Mouse (Mus musculus): ENCODE measurements around the gene Slamf8. TPM values are rescaled to one million over a fixed set of nuclear protein-coding genes. Genes with fewer than 3 reads are reported as not detected.

Gene Slamf8
- polyA plus RNA-seq, 1 experiment from 2014 or later, result not detected

DNA sequence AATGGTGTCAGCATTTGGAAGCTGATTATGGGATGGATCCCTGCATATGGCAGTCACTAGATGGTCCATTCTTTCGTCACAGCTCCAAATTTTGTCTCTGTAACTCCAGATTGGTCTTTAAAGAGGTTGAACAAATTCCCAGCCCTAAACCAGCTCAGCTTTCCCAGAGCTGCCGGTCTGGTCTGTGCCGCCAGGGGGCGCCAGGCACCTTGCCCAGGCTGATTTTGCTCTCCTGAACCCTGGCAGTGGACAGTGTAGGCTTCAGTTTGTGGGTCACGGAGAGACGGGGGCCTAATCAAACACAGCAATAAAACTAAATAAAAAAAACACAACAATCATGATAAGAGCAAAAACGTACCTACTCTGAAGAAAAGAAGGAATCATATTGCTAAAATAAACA lies 28.9 kb upstream of the Slamf8 start:
- Histone ChIP-seq H3K9ac (replicated peaks) (no peak overlapping the region), H3K4me1 (peaks cover 12% of the 10 kb centered on the region), H3K36me3 (no peaks in the 10 kb centered on the region), H3K4me2 (replicated peaks) (no peak overlapping the region), H3K4me3 (no peak overlapping the region), H3K27me3 (no peaks in the 10 kb centered on the region), H3K27ac (replicated peaks) (no peak overlapping the region), H3K9me3 (no peaks in the 10 kb centered on the region)
- 17% methylated on average over 7 of the region's 7 CpGs for WGBS
- no peak for ATAC-seq (replicated peaks)

DNA sequence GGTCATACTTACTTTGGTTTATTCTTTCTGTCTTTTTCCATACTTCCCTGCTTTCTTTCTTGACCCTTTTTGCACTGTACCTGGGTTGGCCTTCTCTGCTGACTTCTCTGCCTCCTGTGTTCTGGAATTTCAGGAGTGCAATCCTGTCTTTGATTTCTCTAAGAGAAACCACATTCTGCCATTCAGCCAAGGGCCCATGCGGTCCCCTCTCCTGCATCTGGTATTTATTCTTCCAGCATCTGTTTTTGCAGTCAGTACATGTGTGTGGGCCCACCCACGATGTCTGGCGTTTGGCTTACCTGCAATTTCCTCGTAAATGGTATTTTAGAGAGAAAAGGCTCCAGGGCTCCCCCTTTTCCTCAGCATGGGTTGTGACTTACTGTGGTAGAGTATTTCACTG lies 27.8 kb upstream of the Slamf8 start:
- Histone ChIP-seq H3K27ac (replicated peaks) (no peak overlapping the region), H3K27me3 (no peaks in the 10 kb centered on the region), H3K4me2 (replicated peaks) (no peak overlapping the region), H3K4me1 (peaks cover 12% of the 10 kb centered on the region), H3K9ac (replicated peaks) (no peak overlapping the region), H3K4me3 (no peak overlapping the region), H3K9me3 (no peaks in the 10 kb centered on the region), H3K36me3 (no peaks in the 10 kb centered on the region)
- no peak for ATAC-seq (replicated peaks)
- 83% methylated on average over 4 of the region's 4 CpGs for WGBS

DNA sequence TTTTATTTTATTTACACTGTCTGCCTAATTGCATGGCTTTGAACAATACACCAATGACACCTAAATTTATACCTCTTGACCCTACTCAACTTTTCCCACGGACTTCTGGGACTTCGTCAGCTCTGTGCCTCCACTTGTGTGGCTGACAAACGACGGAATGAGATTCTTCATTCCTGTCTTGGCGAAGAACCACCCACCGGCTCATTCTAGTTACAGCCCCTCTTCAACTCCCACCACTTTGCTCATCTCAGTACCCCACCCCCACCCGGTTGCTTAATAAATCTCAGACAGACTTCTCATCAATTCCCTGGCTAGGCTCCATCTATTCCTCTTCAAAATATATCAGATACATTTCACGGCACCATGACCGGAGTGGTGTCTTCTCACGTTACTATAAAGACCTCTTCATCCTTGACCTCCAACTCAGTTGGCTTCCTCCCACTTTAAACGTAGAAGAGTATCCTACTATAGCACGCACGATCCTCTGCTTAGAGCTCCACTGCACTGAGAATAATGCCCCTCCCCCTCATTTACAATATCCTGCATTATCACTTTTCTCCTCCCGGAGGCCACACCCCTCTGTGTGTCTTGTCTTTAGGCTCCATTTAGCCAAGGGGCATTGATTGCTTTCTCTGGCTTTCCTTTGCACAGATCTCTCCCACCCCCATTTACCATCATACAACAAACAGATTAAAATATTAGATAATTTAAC lies 27.2 kb upstream of the Slamf8 start:
- H3K27me3 ChIP-seq, result no peaks in the 10 kb centered on the region
- peak overlapping the region; percentile 76 for H3K4me2 ChIP-seq (replicated peaks)
- H3K4me3 ChIP-seq, result peak overlapping the region; percentile 38
- peak overlapping the region; percentile 46 for H3K9ac ChIP-seq (replicated peaks)
- peak; percentile 27 for ATAC-seq (replicated peaks)
- H3K4me1 ChIP-seq, result peaks cover 12% of the 10 kb centered on the region
- H3K9me3 ChIP-seq, result no peaks in the 10 kb centered on the region
- WGBS, result 42% methylated on average over 14 of the region's 14 CpGs
- H3K36me3 ChIP-seq, result no peaks in the 10 kb centered on the region
- no peak overlapping the region for H3K27ac ChIP-seq (replicated peaks)

DNA sequence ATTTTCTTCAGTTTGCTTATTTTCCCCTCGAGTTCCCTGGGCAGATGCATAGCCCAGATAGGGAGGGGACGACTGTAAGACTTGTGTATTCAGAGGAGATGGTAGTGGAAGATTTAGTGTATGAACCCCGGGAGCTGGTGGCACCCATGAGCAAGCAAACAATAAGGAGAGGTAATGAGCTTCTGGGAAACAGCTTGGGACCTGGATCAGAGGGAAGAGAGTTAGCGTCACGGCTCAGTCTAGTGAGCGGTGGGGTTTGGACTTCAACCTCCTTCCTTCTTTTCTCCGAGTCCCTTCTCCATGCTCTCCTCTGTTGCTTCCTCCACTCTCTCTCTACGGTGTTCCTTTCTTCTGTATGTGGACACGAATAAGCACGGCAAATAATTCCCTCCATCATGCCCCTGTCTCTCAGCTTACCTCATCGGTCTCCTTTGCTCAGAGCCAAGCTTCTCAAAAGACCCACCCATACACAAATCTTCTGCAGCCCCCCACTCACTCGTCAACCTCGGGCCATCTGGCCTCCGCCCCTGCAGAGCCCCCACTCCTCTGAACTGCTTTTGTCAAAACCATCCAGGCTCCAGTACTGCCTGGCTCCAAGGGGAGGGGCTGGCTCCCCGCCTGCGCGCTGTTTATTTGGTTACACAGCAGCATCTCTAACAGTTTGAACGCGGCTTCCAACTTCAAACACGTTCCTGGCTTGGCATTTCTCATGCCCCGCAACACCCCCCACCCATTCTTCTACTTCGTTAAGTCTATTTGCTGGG lies 26.4 kb upstream of the Slamf8 start:
- Histone ChIP-seq H3K27me3 (no peaks in the 10 kb centered on the region), H3K9ac (replicated peaks) (peak overlapping the region; percentile 46), H3K36me3 (no peaks in the 10 kb centered on the region), H3K27ac (replicated peaks) (no peak overlapping the region), H3K4me3 (peak overlapping the region; percentile 38), H3K9me3 (no peaks in the 10 kb centered on the region), H3K4me1 (peaks cover 12% of the 10 kb centered on the region), H3K4me2 (replicated peaks) (peak overlapping the region; percentile 76)
- WGBS, result 8% methylated on average over 22 of the region's 22 CpGs
- ATAC-seq (replicated peaks), result peak; percentile 85

DNA sequence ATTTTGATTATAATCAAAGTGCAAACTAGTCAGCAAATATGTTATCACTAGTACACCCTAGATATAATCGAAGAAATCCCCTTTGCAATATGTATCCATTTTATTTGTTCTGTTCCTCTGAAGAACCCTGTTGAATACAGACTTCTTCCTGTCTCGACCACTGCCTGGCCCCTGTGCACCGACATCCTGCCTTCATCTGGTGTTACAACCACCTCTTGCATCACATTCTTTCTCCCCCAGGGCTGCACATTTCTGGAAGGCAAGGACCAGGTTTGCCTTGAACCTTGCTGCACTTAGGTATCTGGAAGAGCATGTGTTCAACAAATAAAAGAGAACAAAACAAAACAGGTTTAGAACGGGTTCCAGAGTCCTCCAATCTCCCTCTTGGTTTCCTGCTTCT lies 25.0 kb upstream of the Slamf8 start:
- H3K4me3 ChIP-seq, result no peak overlapping the region
- no peak overlapping the region for H3K4me2 ChIP-seq (replicated peaks)
- peaks cover 12% of the 10 kb centered on the region for H3K4me1 ChIP-seq
- no peaks in the 10 kb centered on the region for H3K36me3 ChIP-seq
- H3K27me3 ChIP-seq, result no peaks in the 10 kb centered on the region
- 89% methylated on average over 4 of the region's 4 CpGs for WGBS
- H3K27ac ChIP-seq (replicated peaks), result no peak overlapping the region
- no peak overlapping the region for H3K9ac ChIP-seq (replicated peaks)
- no peak for ATAC-seq (replicated peaks)
- no peaks in the 10 kb centered on the region for H3K9me3 ChIP-seq

DNA sequence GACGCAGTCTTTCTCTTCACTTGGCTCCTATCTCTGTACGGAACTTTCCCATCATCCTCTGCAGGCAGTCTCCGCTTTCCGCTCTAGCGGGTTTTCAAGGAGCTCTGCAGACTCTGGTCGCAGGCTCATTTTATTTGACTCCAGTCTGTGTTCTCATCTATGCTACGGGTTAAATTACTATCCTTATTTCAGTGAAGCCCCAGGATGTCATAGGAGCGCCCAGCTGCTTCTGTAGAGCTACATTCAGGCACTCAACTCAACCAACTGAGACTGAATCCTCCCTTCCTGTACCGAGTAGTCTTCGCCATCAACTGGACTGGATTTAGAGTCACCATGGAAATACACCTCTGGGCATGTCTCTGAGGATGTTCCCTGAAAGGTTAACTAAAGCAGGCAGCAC lies 24.3 kb upstream of the Slamf8 start:
- no peaks in the 10 kb centered on the region for H3K36me3 ChIP-seq
- H3K9me3 ChIP-seq, result no peaks in the 10 kb centered on the region
- H3K27me3 ChIP-seq, result no peaks in the 10 kb centered on the region
- no peak for ATAC-seq (replicated peaks)
- no peak overlapping the region for H3K4me2 ChIP-seq (replicated peaks)
- H3K4me3 ChIP-seq, result no peak overlapping the region
- no peak overlapping the region for H3K27ac ChIP-seq (replicated peaks)
- WGBS, result 84% methylated on average over 10 of the region's 10 CpGs
- no peak overlapping the region for H3K9ac ChIP-seq (replicated peaks)
- H3K4me1 ChIP-seq, result peaks cover 12% of the 10 kb centered on the region

DNA sequence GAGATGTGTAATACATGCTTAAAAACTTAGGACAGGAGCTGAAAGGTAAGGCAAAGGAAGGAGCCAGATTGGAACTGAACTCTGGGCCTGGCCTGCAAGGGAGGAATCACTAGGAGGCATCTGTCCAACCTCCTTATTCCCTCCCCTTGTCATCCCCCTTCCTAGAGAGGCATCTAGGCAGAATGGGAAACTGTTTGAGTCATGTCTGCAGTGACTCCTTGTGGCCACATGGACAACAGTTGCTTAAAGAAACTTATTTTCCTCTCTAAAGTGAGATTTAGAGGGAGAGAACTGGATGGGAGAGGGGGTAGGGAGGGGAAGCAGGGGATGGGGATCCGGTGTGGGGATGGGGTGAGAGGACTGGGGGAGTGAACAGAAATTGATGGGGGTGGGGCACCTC lies 22.4 kb upstream of the Slamf8 start:
- WGBS, result 56% methylated on average over 1 of the region's 1 CpGs
- Histone ChIP-seq H3K27ac (replicated peaks) (no peak overlapping the region), H3K4me3 (no peak overlapping the region), H3K9ac (replicated peaks) (no peak overlapping the region), H3K36me3 (no peaks in the 10 kb centered on the region), H3K27me3 (no peaks in the 10 kb centered on the region), H3K4me2 (replicated peaks) (no peak overlapping the region), H3K4me1 (peaks cover 12% of the 10 kb centered on the region), H3K9me3 (no peaks in the 10 kb centered on the region)
- ATAC-seq (replicated peaks), result no peak

DNA sequence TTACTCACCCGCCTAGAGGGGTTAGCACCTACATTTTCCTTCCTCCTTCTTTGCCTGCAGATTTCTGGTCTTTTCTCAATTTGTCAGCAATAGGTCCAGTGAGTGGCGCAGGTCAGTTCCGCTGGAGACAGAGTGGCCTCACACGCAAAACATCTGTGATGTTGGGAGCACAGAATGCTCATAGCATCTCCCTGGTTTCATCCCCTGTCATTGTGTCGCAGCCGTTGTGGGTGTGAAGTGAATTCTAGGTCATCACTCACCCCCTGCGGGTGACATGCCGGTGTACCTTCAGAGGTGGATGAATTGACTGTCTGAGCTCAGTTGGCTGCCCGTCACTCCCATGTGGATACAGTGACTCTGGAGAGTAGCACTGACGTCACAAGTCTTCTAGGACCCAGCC lies 20.9 kb upstream of the Slamf8 start:
- H3K27me3 ChIP-seq, result no peaks in the 10 kb centered on the region
- 88% methylated on average over 10 of the region's 10 CpGs for WGBS

DNA sequence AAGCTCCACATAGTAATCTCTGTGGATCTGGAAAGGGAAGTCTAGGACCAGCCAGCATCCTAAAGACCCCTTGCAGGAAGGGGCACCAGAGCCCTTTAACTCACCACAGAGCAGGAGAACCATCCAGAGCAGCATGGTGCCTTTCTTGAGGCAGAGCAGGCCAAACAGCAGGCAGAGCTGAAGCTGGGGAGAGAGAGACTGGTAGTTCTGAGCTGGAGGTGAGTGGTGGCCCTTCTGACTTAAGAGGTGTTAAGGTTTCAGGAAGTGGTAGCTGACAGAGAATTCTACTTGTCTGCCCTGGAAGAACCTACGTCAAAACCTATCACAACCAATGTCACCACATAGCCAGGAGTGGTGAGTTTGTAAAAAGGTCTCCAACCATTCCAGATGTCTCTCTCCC lies 12.0 kb upstream of the Slamf8 start, which contains the start of gene Fcrl6:
Gene Fcrl6, minus strand, starts transcription at position 226 of the 400 bp plus-strand sequence.
- no peak within 1 kb of the TSS for H3K27ac ChIP-seq (replicated peaks)
- no peak within 1 kb of the TSS for H3K9ac ChIP-seq (replicated peaks)
- 95% methylated on average over 1 of the region's 1 CpGs for WGBS
- no peak within 1 kb of the TSS for H3K4me2 ChIP-seq (replicated peaks)
- H3K9me3 ChIP-seq, result no peaks in the 10 kb centered on the region
- no peaks in the 10 kb centered on the region for H3K4me1 ChIP-seq
- H3K27me3 ChIP-seq, result no peaks in the 10 kb centered on the region
- no peak for ATAC-seq (replicated peaks)
- no peak within 1 kb of the TSS for H3K4me3 ChIP-seq
- H3K36me3 ChIP-seq, result no peaks in the 10 kb centered on the region

More for the DNA sequence above, 20.9 kb upstream of the Slamf8 start:
- ATAC-seq (replicated peaks), result no peak
- Histone ChIP-seq H3K4me1 (no peaks in the 10 kb centered on the region; the same call in 1 of the 2 replicates), H3K9me3 (no peaks in the 10 kb centered on the region), H3K9ac (replicated peaks) (no peak overlapping the region), H3K4me2 (replicated peaks) (no peak overlapping the region), H3K27ac (replicated peaks) (no peak overlapping the region), H3K36me3 (no peaks in the 10 kb centered on the region), H3K4me3 (no peak overlapping the region)

DNA sequence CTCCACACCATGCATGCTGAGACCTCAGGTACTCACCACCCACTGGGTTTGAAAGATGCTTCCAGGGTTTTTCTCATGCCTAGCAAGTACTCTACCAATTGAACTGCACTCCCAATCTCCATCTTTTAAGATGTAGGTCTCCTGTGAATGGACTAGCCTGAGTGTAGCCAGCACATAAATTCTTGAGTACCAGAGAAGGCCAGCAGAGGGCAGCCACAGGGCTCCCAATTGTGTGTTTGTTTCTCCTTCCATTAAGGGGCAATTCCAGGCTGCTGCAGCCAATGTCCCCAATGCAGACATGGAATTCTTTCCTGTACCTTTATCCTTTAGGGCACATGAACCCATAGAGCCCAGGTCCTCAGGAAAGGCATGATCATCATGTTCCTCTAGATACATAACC lies 4.1 kb upstream of the Slamf8 start:
- no peak overlapping the region for H3K27ac ChIP-seq (replicated peaks)
- no peak for ATAC-seq (replicated peaks)
- no peak overlapping the region for H3K9ac ChIP-seq (replicated peaks)
- H3K36me3 ChIP-seq, result no peaks in the 10 kb centered on the region
- H3K4me2 ChIP-seq (replicated peaks), result no peak overlapping the region
- H3K4me3 ChIP-seq, result no peak overlapping the region
- no peaks in the 10 kb centered on the region for H3K9me3 ChIP-seq
- no peaks in the 10 kb centered on the region for H3K4me1 ChIP-seq
- H3K27me3 ChIP-seq, result no peaks in the 10 kb centered on the region

DNA sequence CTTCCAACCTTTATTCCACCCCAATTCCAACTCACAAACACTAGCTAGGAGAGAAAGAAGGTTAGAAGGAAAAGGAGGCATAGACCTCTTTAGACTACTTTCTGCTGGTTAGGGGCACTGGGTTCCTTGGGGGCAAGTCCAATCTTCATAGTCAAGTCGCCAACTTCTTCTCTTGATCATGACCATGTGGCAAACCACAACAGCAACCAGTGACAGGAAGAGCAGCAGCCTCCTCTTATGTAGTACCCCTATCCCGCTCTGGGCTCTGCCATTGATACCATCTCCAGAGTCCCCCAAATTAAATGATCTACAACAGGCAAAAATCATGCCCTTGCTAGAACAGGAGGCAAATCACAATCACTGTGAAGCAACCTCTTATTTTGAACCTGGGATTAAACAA lies 3.6 kb upstream of the Slamf8 start:
- H3K4me1 ChIP-seq, result no peaks in the 10 kb centered on the region
- H3K4me3 ChIP-seq, result no peak overlapping the region
- H3K27ac ChIP-seq (replicated peaks), result no peak overlapping the region
- no peak for ATAC-seq (replicated peaks)
- no peak overlapping the region for H3K9ac ChIP-seq (replicated peaks)
- H3K36me3 ChIP-seq, result no peaks in the 10 kb centered on the region
- H3K27me3 ChIP-seq, result no peaks in the 10 kb centered on the region
- WGBS, result 89% methylated on average over 2 of the region's 2 CpGs
- H3K4me2 ChIP-seq (replicated peaks), result no peak overlapping the region
- H3K9me3 ChIP-seq, result no peaks in the 10 kb centered on the region

DNA sequence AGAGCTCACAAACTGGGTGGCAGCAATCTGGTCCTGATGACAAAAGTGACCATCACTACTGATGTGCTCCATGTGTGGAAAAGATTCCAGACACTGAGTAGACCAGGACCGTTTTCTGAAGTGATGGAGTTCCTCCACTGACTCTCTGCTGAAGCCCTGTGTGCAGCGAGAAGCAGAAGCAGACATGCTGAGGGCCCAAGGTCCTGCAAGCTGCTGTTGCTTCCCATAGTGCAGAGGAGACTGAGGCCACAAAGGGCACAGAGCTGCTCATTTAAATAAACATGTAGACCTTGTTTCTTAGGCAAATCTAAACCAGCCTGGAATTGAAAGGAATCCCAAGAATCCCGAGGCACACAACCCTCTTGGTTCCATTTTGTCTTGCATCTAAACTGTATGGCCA lies 3.0 kb upstream of the Slamf8 start:
- no peak overlapping the region for H3K27ac ChIP-seq (replicated peaks)
- 79% methylated on average over 3 of the region's 3 CpGs for WGBS
- no peak for ATAC-seq (replicated peaks)
- H3K9me3 ChIP-seq, result no peaks in the 10 kb centered on the region
- H3K9ac ChIP-seq (replicated peaks), result no peak overlapping the region
- H3K4me3 ChIP-seq, result no peak overlapping the region
- no peaks in the 10 kb centered on the region for H3K4me1 ChIP-seq
- no peaks in the 10 kb centered on the region for H3K27me3 ChIP-seq
- H3K36me3 ChIP-seq, result no peaks in the 10 kb centered on the region
- no peak overlapping the region for H3K4me2 ChIP-seq (replicated peaks)

Measured in forebrain, embryonic 15.5 days (tissue).